Mouse (Mus musculus) spleen, adult 12 weeks (tissue): Measurements from ENCODE around the gene Vmn1r148.
"Not testable (repeated sequence)": the region's sequence is repeated elsewhere in the genome, so short reads cannot be mapped to it uniquely, and the experiment has no call there.

Experiments
- DNase-seq: peaks from one replicate; pipeline ENCODE4 v3.0.0; 2022; ENCODE audit warnings: low spot score

The Vmn1r148 gene

GRCm38 (mm10) chr7:22413283-22413682 is at the start of gene Vmn1r148:
Gene Vmn1r148, plus strand, starts transcription at chr7:22413583.
- not testable (repeated sequence) for DNase-seq

DNA sequence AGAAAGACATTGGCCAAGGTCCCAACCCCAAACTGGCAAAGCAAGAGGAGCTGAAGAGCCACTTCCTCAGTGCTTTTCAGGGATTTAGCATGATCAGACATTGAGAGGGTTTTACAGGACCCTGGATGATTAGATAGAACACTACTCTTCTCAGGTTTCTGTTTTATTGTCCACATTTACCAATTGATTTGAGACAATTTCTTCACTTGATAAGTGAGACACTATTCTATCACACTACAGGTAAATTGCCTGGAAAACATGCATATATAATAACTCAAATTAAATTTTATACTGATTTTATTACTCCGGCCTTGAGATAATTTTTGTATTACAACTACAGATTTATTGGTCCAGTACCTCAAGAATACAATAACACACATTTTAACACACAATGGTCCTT is 42.4 kb upstream of the Vmn1r148 start, which contains the start of gene Gm8660:
Gm8660 (minus strand) TSS at position 101 of the 400 bp plus-strand sequence.
- not testable (repeated sequence) for DNase-seq

DNA sequence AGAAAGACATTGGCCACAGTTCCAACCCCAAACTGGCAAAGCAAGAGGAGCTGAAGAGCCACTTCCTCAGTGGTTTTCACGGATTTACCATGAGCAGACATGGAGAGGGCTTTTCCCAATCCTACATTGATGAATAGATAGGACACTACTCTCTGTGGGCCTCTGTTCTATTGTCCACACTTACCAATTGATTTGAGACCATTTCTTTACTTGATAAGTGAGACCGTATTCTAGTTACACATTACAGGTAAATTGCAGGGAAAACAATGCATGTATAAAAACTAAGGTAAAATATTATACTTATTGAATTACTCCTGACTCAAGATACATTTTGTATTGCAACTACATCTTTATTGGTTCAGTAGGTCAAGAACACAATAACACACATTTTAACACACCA is 24.7 kb downstream of the Vmn1r148 start, which contains the start of gene Vmn1r149:
Vmn1r149 (minus strand) TSS at position 101 of the 400 bp plus-strand sequence.
- not testable (repeated sequence) for DNase-seq

DNA sequence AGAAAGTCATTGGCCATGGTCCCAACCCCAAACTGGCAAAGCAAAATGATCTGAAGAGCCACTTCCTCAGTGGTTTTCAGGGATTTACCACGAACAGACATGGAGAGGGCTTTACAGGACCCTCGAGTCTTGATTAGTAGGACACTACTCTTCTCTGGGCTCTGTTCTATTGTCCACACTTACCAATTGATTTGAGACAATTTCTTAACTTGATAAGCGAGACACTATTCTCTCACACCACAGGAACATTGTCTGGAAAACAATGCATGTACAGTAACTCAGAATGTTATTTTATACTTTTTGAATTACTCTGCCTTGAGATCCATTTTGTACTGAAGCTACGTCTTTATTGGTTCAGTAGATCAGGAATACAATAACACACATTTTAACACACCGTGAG is 50.6 kb downstream of the Vmn1r148 start, which contains the start of gene Gm10665:
Gm10665 (minus strand) TSS at position 101 of the 400 bp plus-strand sequence.
- DNase-seq: not testable (repeated sequence)
